Mouse (Mus musculus) liver, embryonic 12.5 days (tissue): ENCODE measurements around the gene Crocc. TPM values are rescaled to one million over a fixed set of nuclear protein-coding genes. Genes with fewer than 3 reads are reported as not detected.

Experiments used
- ATAC-seq: fragments of 200-750 bp; cut with Nextera tagmentation; 2 replicates; pipeline ENCODE4 v1.8.0; 2017; ENCODE audit warnings: moderate number of reproducible peaks, mild to moderate bottlenecking, moderate library complexity
- H3K27ac ChIP-seq: fragments of 300-500 bp; sonication (generic); 2 replicates; pipeline ENCODE4 v1.5.1; 2016; ENCODE audit warnings: mild to moderate bottlenecking
- H3K27me3 ChIP-seq: fragments of 300-500 bp; sonication (generic); replicated peaks from 2 replicates; pipeline ENCODE4 v1.6.1; 2016; ENCODE audit warnings: mild to moderate bottlenecking, moderate library complexity
- H3K36me3 ChIP-seq: fragments of 300-500 bp; sonication (generic); 2 replicates; pipeline ENCODE4 v1.6.1; 2016; ENCODE audit warnings: mild to moderate bottlenecking, moderate library complexity
- H3K4me1 ChIP-seq: fragments of 300-500 bp; sonication (generic); 2 replicates; pipeline ENCODE4 v1.6.1; 2016
- H3K4me2 ChIP-seq: fragments of 300-500 bp; sonication (generic); 2 replicates; pipeline ENCODE4 v1.6.1; 2016; ENCODE audit warnings: mild to moderate bottlenecking, moderate library complexity
- H3K4me3 ChIP-seq: fragments of 300-500 bp; sonication (generic); 2 replicates; pipeline ENCODE4 v1.5.1; 2016; ENCODE audit warnings: mild to moderate bottlenecking, moderate library complexity
- H3K9ac ChIP-seq: fragments of 300-500 bp; sonication (generic); 2 replicates; pipeline ENCODE4 v1.6.1; 2016; ENCODE audit warnings: mild to moderate bottlenecking, moderate library complexity
- H3K9me3 ChIP-seq: fragments of 300-500 bp; sonication (generic); replicated peaks from 2 replicates; pipeline ENCODE4 v1.6.1; 2016; ENCODE audit warnings: mild to moderate bottlenecking, moderate library complexity
- WGBS: fragments of 180-500 bp; shearing (Covaris S2); methylation state at CpG from one replicate; pipeline ENCODE4 v1.1.7; 2016; ENCODE audit not compliant: insufficient replicate concordance; 5-methylcytosine and 5-hydroxymethylcytosine counted together
- polyA plus RNA-seq: library from polyadenylated mRNA; unstranded; fragments of >200 nt; fragmentation: Nextera tagmentation; extraction: Ambion mirVana; gene quantifications from 2 replicates; pipeline ENCODE4 v1.2.1, GENCODE M21; 2016

Gene Crocc
- polyA plus RNA-seq, 1 experiment from 2014 or later = 2.0 TPM

DNA sequence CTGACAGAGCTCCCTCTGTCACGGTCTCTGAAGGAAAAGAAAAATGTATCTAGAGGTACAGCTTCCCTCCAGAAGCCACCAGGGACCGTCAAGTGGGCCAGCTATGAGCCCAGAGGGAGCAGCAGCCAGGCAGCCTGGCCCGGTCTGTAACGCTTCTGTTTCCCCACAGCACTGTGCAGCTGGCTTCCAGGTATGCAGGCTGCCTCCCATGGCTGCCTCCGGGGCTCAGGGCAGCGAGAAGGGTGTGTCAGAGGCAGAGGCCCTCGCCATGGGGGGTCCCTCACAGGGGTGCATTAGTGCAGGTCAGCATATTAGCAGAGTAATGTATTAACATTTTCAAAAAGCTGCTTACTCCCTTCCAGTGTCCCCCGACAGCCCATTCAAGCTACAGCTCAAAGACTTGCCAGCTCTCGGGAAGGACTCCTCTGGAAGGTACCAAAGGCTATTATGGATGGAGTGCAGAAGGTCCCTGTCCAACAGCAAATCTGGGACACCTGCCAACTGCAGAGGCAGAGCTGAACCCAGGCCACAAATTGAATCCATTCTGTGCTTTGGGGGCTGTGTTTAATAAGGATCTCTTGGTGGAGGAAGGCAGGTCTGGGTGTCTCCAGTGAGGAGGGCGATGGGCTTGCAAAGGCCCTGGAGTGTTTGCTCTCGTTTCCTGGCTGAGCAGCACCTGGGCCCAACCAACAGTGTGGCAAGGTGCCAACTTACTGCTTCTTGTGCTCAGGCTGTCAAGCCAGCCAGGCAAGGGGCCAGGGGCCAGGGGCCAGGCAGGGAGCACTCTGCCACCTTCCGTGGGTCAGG, 6.6 kb upstream of the Crocc start:
- ATAC-seq = no peak
- Histone ChIP-seq H3K4me3 (no peak overlapping the region), H3K4me1 (peaks cover 45% of the 10 kb centered on the region), H3K27ac (peak overlapping the region; percentile 82), H3K27me3 (no peaks in the 10 kb centered on the region), H3K9me3 (no peaks in the 10 kb centered on the region), H3K9ac (no peak overlapping the region), H3K4me2 (no peak overlapping the region), H3K36me3 (peaks cover 74% of the 10 kb centered on the region)
- WGBS = 84% methylated on average over 12 of the region's 12 CpGs

DNA sequence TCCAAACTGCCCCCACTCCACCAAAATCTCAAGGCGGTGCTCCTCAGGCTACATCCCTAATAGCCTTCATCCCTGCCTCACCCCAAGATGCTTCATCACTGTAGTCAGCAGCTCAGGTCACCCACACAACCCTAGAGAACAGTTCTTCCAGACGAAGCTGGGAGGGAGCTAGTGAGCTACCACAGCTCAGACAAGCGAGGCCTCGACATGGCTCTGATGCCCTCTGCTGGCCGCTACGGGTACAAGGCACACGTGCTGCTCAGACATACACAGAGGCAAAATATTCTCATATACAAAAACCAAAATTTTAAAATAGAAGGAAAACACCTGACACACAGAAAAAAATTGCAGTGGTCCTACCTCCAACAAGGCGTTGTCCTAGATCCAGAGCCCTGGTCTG, 4.8 kb upstream of the Crocc start:
- H3K4me1 ChIP-seq = peaks cover 52% of the 10 kb centered on the region
- no peak overlapping the region for H3K4me2 ChIP-seq
- no peak overlapping the region for H3K4me3 ChIP-seq
- H3K36me3 ChIP-seq = peaks cover 56% of the 10 kb centered on the region
- no peaks in the 10 kb centered on the region for H3K27me3 ChIP-seq
- H3K9me3 ChIP-seq = no peaks in the 10 kb centered on the region
- H3K9ac ChIP-seq = no peak overlapping the region
- peak; percentile 6; the same call in 1 of the 2 replicates for ATAC-seq
- H3K27ac ChIP-seq = peak overlapping the region; percentile 4; the same call in 1 of the 2 replicates
- 8% methylated on average over 8 of the region's 8 CpGs for WGBS

DNA sequence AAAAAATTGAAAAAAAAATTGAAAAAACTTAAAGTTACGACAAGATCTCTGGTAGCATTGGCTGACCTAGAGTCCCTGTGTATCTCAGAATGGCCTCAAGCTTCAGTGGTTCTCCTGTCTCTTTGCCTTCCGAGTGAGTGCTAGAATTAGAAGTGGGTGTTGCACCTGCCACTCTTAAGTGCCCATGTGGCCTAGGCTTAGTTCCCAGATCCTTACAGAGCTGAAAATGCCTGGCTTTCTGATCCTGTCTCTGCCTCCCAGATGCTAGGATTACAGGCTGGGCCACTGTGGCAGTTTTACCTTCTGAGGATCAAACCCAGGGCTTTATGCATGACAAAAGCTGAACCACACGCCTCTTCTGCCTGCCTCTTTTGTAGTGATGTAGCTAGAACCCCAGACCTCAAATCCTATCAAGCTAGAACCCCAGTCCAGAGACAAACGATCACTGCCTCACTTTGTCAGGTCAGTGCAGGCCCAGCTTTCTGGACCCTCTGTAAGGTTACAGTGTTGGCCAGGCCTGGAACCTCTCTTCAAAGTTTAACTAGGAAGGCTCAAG, 3.8 kb upstream of the Crocc start:
- no peak for ATAC-seq
- 83% methylated on average over 4 of the region's 4 CpGs for WGBS
- Histone ChIP-seq H3K27me3 (no peaks in the 10 kb centered on the region), H3K4me2 (no peak overlapping the region), H3K4me1 (peaks cover 51% of the 10 kb centered on the region), H3K4me3 (no peak overlapping the region), H3K9me3 (no peaks in the 10 kb centered on the region), H3K27ac (no peak overlapping the region), H3K36me3 (peaks cover 47% of the 10 kb centered on the region), H3K9ac (no peak overlapping the region)

DNA sequence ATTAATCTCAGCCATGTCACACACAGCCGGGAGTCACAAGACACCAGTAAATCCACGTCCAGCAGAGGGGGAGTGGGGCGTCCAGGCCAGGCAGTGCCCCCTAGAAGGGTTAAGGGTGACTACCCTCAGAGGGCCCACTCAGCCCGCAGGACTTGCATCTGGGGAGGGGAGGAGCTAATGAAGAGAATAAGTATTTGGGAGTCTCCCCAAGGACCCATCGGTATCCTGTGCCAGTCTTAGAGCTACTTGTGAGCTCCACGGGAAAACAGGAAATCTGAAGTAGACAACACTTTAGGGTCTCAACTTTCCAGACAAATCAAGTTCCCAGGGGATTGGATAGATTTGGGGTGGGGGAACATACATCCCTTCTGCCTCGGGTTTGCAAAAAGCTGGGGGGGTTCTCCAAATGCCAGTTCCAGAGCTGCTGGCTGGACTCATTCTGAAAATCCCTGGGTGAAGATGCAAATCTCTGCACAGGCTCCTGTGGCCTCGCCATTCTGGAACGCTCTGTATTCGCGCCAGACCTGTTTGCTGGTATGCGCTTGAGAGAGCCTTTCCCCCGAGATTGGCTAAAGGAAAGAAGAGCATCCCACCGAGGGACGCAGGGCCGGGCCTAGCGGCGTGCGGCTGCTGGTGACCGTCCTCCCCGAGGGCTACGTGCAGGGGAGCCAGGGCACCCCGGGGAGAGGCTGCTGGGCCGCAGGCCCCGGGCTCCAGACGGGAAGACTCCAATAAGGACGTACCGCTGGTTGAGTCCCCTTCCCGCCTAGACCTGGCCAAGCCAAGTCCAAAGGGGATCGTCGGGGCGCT, 529 bp downstream of the Crocc start:
- Histone ChIP-seq H3K27me3 (no peaks in the 10 kb centered on the region), H3K27ac (peak overlapping the region; percentile 85), H3K9me3 (no peaks in the 10 kb centered on the region), H3K4me3 (peak overlapping the region; percentile 65), H3K36me3 (peaks cover 13% of the 10 kb centered on the region; the same call in 1 of the 2 replicates), H3K9ac (peak overlapping the region; percentile 77), H3K4me2 (peak overlapping the region; percentile 92), H3K4me1 (peaks cover 32% of the 10 kb centered on the region)
- 8% methylated on average over 32 of the region's 32 CpGs for WGBS
- peak; percentile 54 for ATAC-seq

DNA sequence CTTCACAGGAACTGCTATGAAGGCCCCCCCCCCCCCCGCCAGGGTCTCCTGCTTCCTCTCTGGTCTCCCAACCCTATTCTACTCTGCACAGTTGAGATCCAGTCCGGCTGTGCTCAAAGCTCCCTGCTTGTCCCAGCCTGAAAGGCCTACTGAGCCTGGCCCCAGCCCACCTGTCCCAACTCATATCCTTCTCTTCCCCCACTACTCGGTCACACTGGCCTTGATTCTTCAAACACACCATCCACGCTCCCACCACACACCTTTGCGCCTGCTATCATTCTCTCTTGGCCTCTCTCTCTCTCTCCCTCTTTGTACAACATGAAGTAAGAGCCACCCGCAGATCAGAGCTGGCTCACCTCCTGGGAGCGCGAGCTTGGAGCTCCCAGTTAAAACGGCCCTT, 1.5 kb downstream of the Crocc start:
- WGBS = 71% methylated on average over 9 of the region's 9 CpGs
- H3K27me3 ChIP-seq = no peaks in the 10 kb centered on the region
- no peak overlapping the region for H3K27ac ChIP-seq
- no peak overlapping the region for H3K9ac ChIP-seq
- no peak for ATAC-seq
- no peaks in the 10 kb centered on the region for H3K9me3 ChIP-seq
- no peak overlapping the region for H3K4me3 ChIP-seq
- H3K4me1 ChIP-seq = peaks cover 35% of the 10 kb centered on the region
- H3K36me3 ChIP-seq = peaks cover 8% of the 10 kb centered on the region; the same call in 1 of the 2 replicates
- no peak overlapping the region for H3K4me2 ChIP-seq

DNA sequence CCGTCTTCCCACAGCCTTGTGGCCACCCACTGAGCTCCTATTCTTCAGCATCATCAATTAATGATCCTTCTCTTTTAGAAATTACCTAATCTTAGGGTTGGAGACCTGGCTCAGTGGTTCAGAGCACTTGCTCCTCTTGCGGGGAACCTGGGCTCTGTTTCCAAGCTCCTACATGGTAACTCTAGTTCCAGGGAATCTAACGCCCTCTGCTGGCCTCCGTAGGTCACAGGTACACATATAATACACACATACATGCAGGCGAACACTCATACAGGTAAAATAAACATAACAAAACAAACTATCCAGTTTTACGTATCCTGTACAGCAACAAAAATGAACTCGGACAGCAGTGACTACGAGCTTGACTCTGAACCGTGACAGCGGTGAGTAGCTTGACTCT, 3.4 kb downstream of the Crocc start:
- Histone ChIP-seq H3K4me2 (no peak overlapping the region), H3K4me3 (no peak overlapping the region), H3K36me3 (peaks cover 8% of the 10 kb centered on the region; the same call in 1 of the 2 replicates), H3K9ac (no peak overlapping the region), H3K9me3 (no peaks in the 10 kb centered on the region), H3K27ac (no peak overlapping the region), H3K27me3 (no peaks in the 10 kb centered on the region), H3K4me1 (peaks cover 36% of the 10 kb centered on the region)
- ATAC-seq = no peak
- WGBS = 86% methylated on average over 10 of the region's 10 CpGs

DNA sequence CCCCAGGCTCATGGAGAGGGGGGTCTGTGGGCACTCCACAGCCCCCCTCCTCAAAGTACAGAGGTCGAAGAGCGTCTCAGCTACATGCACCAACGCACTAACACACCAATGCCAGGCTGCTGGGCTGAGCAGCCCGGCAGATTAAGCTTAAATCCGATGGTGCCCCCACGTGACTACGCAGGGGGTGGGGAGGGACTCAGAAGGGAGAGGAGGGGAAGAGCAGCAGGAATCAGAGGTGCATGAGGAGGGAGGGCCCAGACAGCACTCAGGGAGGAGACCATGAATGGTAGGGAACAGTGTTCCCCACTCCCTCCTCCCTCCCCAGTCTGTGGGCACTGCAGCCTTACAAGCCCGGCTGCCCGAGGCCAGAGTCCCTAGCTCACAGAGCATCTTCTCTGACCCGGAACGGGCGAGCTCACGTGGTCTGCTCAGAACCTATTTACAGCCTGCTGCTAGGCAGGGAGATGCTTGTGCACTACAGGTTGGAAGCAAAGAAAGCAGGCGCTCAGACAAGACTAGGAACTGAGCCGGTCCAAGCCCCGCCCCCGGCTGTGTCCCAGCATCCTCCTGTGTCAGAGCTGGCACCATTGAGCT, 6.7 kb downstream of the Crocc start:
- no peaks in the 10 kb centered on the region for H3K9me3 ChIP-seq
- WGBS = 57% methylated on average over 17 of the region's 17 CpGs
- H3K4me3 ChIP-seq = no peak overlapping the region
- peaks cover 8% of the 10 kb centered on the region; the same call in 1 of the 2 replicates for H3K36me3 ChIP-seq
- H3K27ac ChIP-seq = no peak overlapping the region
- ATAC-seq = no peak
- H3K4me2 ChIP-seq = no peak overlapping the region
- no peaks in the 10 kb centered on the region for H3K27me3 ChIP-seq
- no peak overlapping the region for H3K9ac ChIP-seq
- peaks cover 11% of the 10 kb centered on the region; the same call in 1 of the 2 replicates for H3K4me1 ChIP-seq

DNA sequence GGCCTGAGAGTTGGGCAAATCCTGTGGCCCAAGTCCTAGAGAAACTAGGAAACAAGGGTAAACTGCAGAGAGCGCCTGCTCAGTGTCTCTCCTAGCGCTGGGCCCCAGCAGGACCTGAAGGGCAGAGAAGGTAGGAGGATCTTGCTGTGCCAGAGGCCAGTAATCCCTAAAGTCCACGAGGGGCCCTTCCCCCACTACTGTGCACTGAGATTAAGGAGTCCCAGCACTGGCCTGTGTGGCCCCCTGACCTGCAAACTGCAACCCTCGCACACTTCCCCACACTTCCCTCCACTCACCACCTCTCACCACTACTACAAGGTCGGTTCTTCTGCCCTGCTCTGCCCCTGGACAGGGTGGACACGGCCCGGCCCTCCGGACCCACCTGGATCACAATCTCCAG, 7.2 kb downstream of the Crocc start:
- ATAC-seq = peak; percentile 43
- no peak overlapping the region for H3K4me2 ChIP-seq
- WGBS = 62% methylated on average over 8 of the region's 8 CpGs

DNA sequence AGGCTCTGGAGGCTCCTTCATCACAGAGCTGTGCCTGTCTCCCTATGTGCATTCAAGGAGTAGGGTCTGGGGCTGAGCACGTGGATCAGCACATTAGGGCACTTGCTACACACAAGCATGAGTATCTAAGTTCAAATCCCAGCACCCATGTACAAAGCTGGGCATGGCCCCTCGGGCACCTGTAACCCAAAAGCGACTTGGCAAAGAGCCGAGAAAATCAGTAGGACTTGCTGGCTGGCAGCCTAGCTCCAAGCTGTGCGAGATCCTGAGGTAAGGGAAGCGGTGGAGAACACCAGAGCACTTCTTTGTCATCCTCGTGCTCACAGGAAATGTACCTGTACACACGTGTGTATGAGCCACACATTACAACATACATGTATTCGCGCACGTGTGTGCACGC, 7.9 kb downstream of the Crocc start:
- 81% methylated on average over 12 of the region's 12 CpGs for WGBS
- H3K36me3 ChIP-seq = peaks cover 7% of the 10 kb centered on the region; the same call in 1 of the 2 replicates

More for the DNA sequence above, 7.2 kb downstream of the Crocc start:
- peaks cover 11% of the 10 kb centered on the region; the same call in 1 of the 2 replicates for H3K4me1 ChIP-seq
- no peaks in the 10 kb centered on the region for H3K27me3 ChIP-seq
- no peak overlapping the region for H3K9ac ChIP-seq
- peaks cover 8% of the 10 kb centered on the region; the same call in 1 of the 2 replicates for H3K36me3 ChIP-seq
- H3K9me3 ChIP-seq = no peaks in the 10 kb centered on the region
- H3K4me3 ChIP-seq = no peak overlapping the region
- no peak overlapping the region for H3K27ac ChIP-seq

DNA sequence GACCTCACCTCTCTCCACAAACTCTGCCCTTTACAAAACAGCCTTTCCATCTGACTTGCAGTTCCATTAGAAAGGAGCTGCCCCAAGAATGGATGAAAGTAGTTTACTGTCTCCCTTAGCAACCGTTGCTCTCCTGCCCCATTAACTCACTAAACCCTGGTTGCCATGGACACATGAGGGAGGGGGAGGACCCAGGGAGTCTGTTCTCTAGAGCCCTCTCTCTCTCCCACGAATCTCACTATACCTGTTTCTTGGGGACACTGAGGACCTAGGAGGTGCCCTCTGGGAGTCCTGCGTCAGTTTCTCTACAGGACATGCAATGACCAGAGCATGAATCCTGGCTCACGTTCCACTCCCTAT, 10.9 kb downstream of the Crocc start:
- no peak for ATAC-seq
- no peak overlapping the region for H3K4me2 ChIP-seq
- no peaks in the 10 kb centered on the region for H3K27me3 ChIP-seq
- no peak overlapping the region for H3K27ac ChIP-seq
- peaks cover 3% of the 10 kb centered on the region; the same call in 1 of the 2 replicates for H3K36me3 ChIP-seq
- no peak overlapping the region for H3K9ac ChIP-seq
- no peak overlapping the region for H3K4me3 ChIP-seq
- H3K9me3 ChIP-seq = no peaks in the 10 kb centered on the region
- peaks cover 11% of the 10 kb centered on the region; the same call in 1 of the 2 replicates for H3K4me1 ChIP-seq
- WGBS = 62% methylated on average over 4 of the region's 4 CpGs

More for the DNA sequence above, 7.9 kb downstream of the Crocc start:
- no peak overlapping the region for H3K4me3 ChIP-seq
- H3K27ac ChIP-seq = no peak overlapping the region
- H3K4me1 ChIP-seq = peaks cover 11% of the 10 kb centered on the region; the same call in 1 of the 2 replicates
- no peaks in the 10 kb centered on the region for H3K27me3 ChIP-seq
- H3K4me2 ChIP-seq = no peak overlapping the region
- H3K9ac ChIP-seq = no peak overlapping the region
- no peak for ATAC-seq
- H3K9me3 ChIP-seq = no peaks in the 10 kb centered on the region

DNA sequence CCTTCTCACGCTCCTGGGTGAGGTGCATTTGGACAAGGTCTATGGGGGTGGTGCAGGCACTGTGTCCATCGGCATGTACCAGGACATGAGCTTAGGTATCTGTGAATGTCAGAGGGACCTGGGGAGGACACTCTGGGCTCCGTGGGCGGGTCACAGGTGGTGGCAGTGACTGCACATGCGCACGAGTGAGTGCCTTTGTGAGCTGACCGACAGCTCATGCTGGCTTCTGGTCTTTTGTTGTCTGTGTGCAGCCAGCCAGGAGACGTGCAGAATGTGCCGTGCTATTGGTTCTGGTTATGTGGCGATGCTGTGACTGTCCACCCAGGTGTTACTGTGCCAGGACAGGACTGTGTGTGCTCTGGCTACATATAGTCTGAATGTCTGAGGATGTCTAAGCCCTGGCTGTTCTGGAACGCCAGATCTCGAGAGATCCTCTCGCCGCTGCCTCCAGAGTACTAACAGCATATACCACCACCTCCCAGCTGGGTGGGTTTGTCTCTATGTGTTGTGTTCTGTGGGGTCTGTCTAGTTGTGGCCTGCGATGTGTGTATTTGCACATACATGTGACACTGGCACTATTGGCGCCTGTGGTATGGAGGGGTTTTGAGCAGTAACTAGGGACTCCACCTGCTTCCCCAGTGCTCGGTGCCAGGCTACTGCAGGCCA, 11.4 kb downstream of the Crocc start:
- peaks cover 3% of the 10 kb centered on the region; the same call in 1 of the 2 replicates for H3K36me3 ChIP-seq
- no peaks in the 10 kb centered on the region for H3K9me3 ChIP-seq
- WGBS = 75% methylated on average over 17 of the region's 17 CpGs
- no peak overlapping the region for H3K27ac ChIP-seq
- no peak for ATAC-seq
- no peaks in the 10 kb centered on the region for H3K27me3 ChIP-seq
- peaks cover 8% of the 10 kb centered on the region; the same call in 1 of the 2 replicates for H3K4me1 ChIP-seq
- H3K4me2 ChIP-seq = no peak overlapping the region
- no peak overlapping the region for H3K9ac ChIP-seq
- no peak overlapping the region for H3K4me3 ChIP-seq
